27 mouse cellular contexts compared by ENCODE assay signal in genomic region chr10:38895656-38896055, GRCm38 (mm10).
"Had no signal": no experiment of that assay in that cellular context is flagged by ENCODE, and none has a peak within 500 bp of the region (broad histone marks: within the 10 kb centered on the region; RNA-seq: fewer than 3 reads in every experiment).

No protein-coding gene starts in this region.

- ATAC-seq: hindbrain, embryonic 16.5 days; inflammation-experienced regulatory T-cells, adult 6 months; intestine, embryonic 15.5 days; intestine, postnatal 0 days; liver, postnatal 0 days had no signal

- DNase-seq: gastrocnemius, postnatal 10 days; gastrocnemius, postnatal 25 days; heart, adult 18-20 months; heart, postnatal 10 days; heart, postnatal 4 days; kidney, adult 18-20 months; kidney, adult 8-10 months; kidney, postnatal 10 days; kidney, postnatal 25 days; kidney, postnatal 4 days; liver; liver, embryonic 13.5 days; liver, postnatal 0 days had no signal

- H3K27ac ChIP-seq: heart, embryonic 10.5 days; hindbrain, embryonic 10.5 days; hindbrain, embryonic 12.5 days; hindbrain, embryonic 14.5 days; intestine, embryonic 15.5 days; layer of hippocampus, adult 2 months; left cerebral cortex, adult 2 months; limb, embryonic 10.5 days; limb, embryonic 12.5 days; liver, embryonic 13.5 days; liver, embryonic 15.5 days had no signal

- H3K4me3 ChIP-seq: heart, embryonic 10.5 days; heart, embryonic 12.5 days; hindbrain, embryonic 10.5 days; hindbrain, embryonic 12.5 days; intestine, embryonic 15.5 days; layer of hippocampus, adult 2 months; left cerebral cortex, adult 2 months; limb, embryonic 10.5 days; limb, embryonic 12.5 days; liver, embryonic 13.5 days; liver, embryonic 15.5 days had no signal

- H3K4me1 ChIP-seq: hindbrain, embryonic 10.5 days; hindbrain, embryonic 12.5 days; intestine, embryonic 15.5 days; limb, embryonic 10.5 days; limb, embryonic 12.5 days; liver, embryonic 13.5 days; liver, embryonic 15.5 days had no signal
